8 mouse cellular contexts compared by ENCODE assay signal in the genomic region with DNA sequence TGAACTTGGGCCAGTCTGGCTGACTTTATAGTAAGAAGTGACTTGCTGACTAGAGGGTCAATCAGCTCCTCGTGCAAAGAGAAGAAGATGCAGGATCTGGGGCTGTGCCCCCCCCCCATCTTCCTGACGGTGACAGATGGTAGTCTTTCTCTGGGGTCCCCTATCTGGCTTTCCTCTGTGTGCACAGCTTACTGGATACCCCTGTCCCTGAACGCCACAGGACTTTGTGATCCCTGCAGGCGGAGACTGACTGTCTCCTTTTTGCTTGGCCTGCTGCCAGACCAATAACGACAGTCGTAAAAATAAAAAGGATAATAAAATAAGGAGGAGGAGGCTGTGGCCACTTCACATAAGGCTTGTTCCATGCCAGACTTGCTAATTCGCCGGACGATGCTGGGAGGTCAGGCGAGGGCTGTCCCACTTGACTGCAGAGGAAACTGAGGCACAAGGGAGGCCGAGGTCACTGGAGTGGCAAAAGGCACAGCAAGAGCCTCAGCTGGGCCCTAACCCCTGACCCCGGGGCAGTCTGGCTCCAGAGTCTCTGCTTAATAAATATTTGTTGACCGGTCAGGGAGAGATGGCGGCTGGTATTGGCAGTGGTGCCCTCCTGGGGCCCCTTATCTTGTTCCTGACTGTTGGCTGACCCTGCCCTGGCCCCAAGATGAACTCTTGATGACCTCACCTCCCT.
DNase-seq lines count a peak whose midpoint lies in the region; ATAC-seq and TF ChIP-seq lines count a peak whose summit lies in the region.

No protein-coding gene starts in this region.

- peak overlapping the region; percentile 98 for H3K4me2 ChIP-seq in intestine, embryonic 15.5 days (replicated peaks)
- H3K4me2 ChIP-seq in lung, postnatal 0 days (replicated peaks; ENCODE audit: low read depth, low read length): peak overlapping the region; percentile 11; the same call in 1 of the 2 replicates

- H3K9me3 ChIP-seq in intestine, embryonic 15.5 days: no peaks in the 10 kb centered on the region
- H3K9me3 ChIP-seq in lung, postnatal 0 days (ENCODE audit: low read length): no peaks in the 10 kb centered on the region

- H3K27me3 ChIP-seq in intestine, embryonic 15.5 days (replicated peaks): no peaks in the 10 kb centered on the region; the same call in 1 of the 2 replicates
- no peaks in the 10 kb centered on the region for H3K27me3 ChIP-seq in lung, postnatal 0 days (replicated peaks; ENCODE audit: insufficient read depth, low read length)
- H3K27me3 ChIP-seq in thymus, adult 2 months (ENCODE audit: control insufficient read depth, insufficient read depth, low read length): no peaks in the 10 kb centered on the region

- no peaks in the 10 kb centered on the region for H3K36me3 ChIP-seq in intestine, embryonic 15.5 days
- no peaks in the 10 kb centered on the region for H3K36me3 ChIP-seq in lung, postnatal 0 days (ENCODE audit: insufficient read depth, low read length)
- H3K36me3 ChIP-seq in thymus, adult 2 months (ENCODE audit: control insufficient read depth, insufficient read depth, low read length): no peaks in the 10 kb centered on the region

- no peak overlapping the region for H3K4me3 ChIP-seq in intestine, embryonic 15.5 days (replicated peaks)
- no peak overlapping the region for H3K4me3 ChIP-seq in lung, postnatal 0 days (ENCODE audit: low read depth, low read length)
- no peak overlapping the region for H3K4me3 ChIP-seq in thymus, adult 2 months (ENCODE audit: control insufficient read depth, insufficient read depth, low read length)

- H3K4me1 ChIP-seq in intestine, embryonic 15.5 days (replicated peaks): peaks cover 79% of the 10 kb centered on the region
- peaks cover 39% of the 10 kb centered on the region for H3K4me1 ChIP-seq in lung, postnatal 0 days (ENCODE audit: insufficient read depth, low read depth, low read length)
- peaks cover 60% of the 10 kb centered on the region for H3K4me1 ChIP-seq in thymus, adult 2 months (replicated peaks; ENCODE audit: control insufficient read depth, insufficient read depth, low read length)

- ATAC-seq in intestine, embryonic 15.5 days: peak; percentile 9; the same call in 1 of the 2 replicates
- ATAC-seq in lung, postnatal 0 days: no peak

- peak overlapping the region; percentile 37; the same call in 1 of the 2 replicates for H3K27ac ChIP-seq in intestine, embryonic 15.5 days
- no peak overlapping the region for H3K27ac ChIP-seq in lung, postnatal 0 days (ENCODE audit: low read length)
- no peak overlapping the region for H3K27ac ChIP-seq in thymus, adult 2 months (ENCODE audit: control insufficient read depth, insufficient read depth, low read length)

- no peak overlapping the region for H3K9ac ChIP-seq in intestine, embryonic 15.5 days
- H3K9ac ChIP-seq in lung, postnatal 0 days (replicated peaks; ENCODE audit: low read depth): no peak overlapping the region

- no peak for TF ChIP-seq POLR2A in thymus, adult 2 months (IDR thresholded peaks at IDR 0.05; ENCODE audit: control insufficient read depth, extremely low read depth, insufficient read depth, low read length, poor library complexity)

- no peak for TF ChIP-seq CTCF in lung, postnatal 0 days (IDR thresholded peaks at IDR 0.05)
- TF ChIP-seq CTCF in thymus, adult 2 months (IDR thresholded peaks at IDR 0.05; ENCODE audit: borderline replicate concordance, control insufficient read depth, extremely low read depth, insufficient read depth, low read length, poor library complexity): no peak

- WGBS in intestine, embryonic 15.5 days: 15% methylated on average over 14 of the region's 14 CpGs
- 28% methylated on average over 14 of the region's 14 CpGs for WGBS in lung, postnatal 0 days
- WGBS in thymus, adult 2 months: 92% methylated on average over 14 of the region's 14 CpGs

- peak; percentile 24 for DNase-seq in cerebellum, adult 11 months
- DNase-seq in cerebellum, postnatal 36 days: no peak
- DNase-seq in MN1 (ENCODE audit: low spot score): peak; percentile 71
- DNase-seq in lung, postnatal 0 days (ENCODE audit: low spot score): no peak
- no peak for DNase-seq in right cerebral cortex, adult 18-20 months
- no peak for DNase-seq in spleen, postnatal 14 days (ENCODE audit: low spot score in 2 of 2)
- DNase-seq in thymus, adult 2 months: no peak

- no peak for TF ChIP-seq EP300 in lung, postnatal 0 days (IDR thresholded peaks at IDR 0.05)

Comparison
In these comparisons a context has a peak if more than half of its experiments do, and no peak if none do; other contexts are left out.
1. DNase-seq: peak in cerebellum, adult 11 months (single experiment) and MN1 (single experiment); none in cerebellum, postnatal 36 days (0 of 2), lung, postnatal 0 days (single experiment), right cerebral cortex, adult 18-20 months (single experiment), spleen, postnatal 14 days (0 of 2) and thymus, adult 2 months (single experiment).